Mouse (Mus musculus) midbrain, embryonic 11.5 days (tissue): Measurements from ENCODE around the gene Esr1. TPM values are rescaled to one million over a fixed set of nuclear protein-coding genes. Genes with fewer than 3 reads are reported as not detected.

Experiments used
- ATAC-seq: fragments of 200-750 bp; cut with Nextera tagmentation; 2 replicates; pipeline ENCODE4 v1.8.0; 2017; ENCODE audit warnings: moderate TSS enrichment, moderate library complexity; ENCODE audit not compliant: low FRiP score
- DNase-seq: peaks from one replicate; pipeline ENCODE4 v3.0.0; 2015; ENCODE audit warnings: low spot score; ENCODE audit errors: missing footprints
- H3K27ac ChIP-seq: fragments of 300-500 bp; sonication (generic); 2 replicates; pipeline ENCODE4 v1.5.1; 2014; ENCODE audit warnings: low read depth, low read length
- H3K27me3 ChIP-seq: fragments of 300-500 bp; sonication (generic); 2 replicates; pipeline ENCODE4 v1.6.1; 2014; ENCODE audit warnings: mild to moderate bottlenecking, low read length, moderate library complexity, mixed read lengths; ENCODE audit not compliant: control insufficient read depth, insufficient read depth
- H3K36me3 ChIP-seq: fragments of 300-500 bp; sonication (generic); 2 replicates; pipeline ENCODE4 v1.6.1; 2014; ENCODE audit warnings: mild to moderate bottlenecking, low read length, moderate library complexity, mixed read lengths; ENCODE audit not compliant: control insufficient read depth, insufficient read depth
- H3K4me1 ChIP-seq: fragments of 300-500 bp; sonication (generic); 2 replicates; pipeline ENCODE4 v1.6.1; 2014; ENCODE audit warnings: low read length; ENCODE audit not compliant: control insufficient read depth, insufficient read depth
- H3K4me2 ChIP-seq: fragments of 300-500 bp; sonication (generic); 2 replicates; pipeline ENCODE4 v1.6.1; 2014; ENCODE audit warnings: mild to moderate bottlenecking, moderate library complexity
- H3K4me3 ChIP-seq: fragments of 300-500 bp; sonication (generic); 2 replicates; pipeline ENCODE4 v1.5.1; 2014; ENCODE audit warnings: low read depth, low read length
- H3K9ac ChIP-seq: fragments of 300-500 bp; sonication (generic); 2 replicates; pipeline ENCODE4 v1.6.1; 2014; ENCODE audit warnings: low read length
- H3K9me3 ChIP-seq: fragments of 300-500 bp; sonication (generic); 2 replicates; pipeline ENCODE4 v1.6.1; 2016; ENCODE audit warnings: low read length; ENCODE audit not compliant: control insufficient read depth
- WGBS: fragments of 180-500 bp; shearing (Covaris S2); extraction: QIAGEN DNeasy Blood & Tissue Kit; methylation state at CpG from one replicate; pipeline ENCODE4 v1.1.7; 2014; 5-methylcytosine and 5-hydroxymethylcytosine counted together
- polyA plus RNA-seq: library from polyadenylated mRNA; unstranded; fragments of >200 nt; fragmentation: Nextera tagmentation; extraction: Ambion mirVana; gene quantifications from 2 replicates; pipeline ENCODE4 v1.2.1, GENCODE M21; 2014

Gene Esr1
- polyA plus RNA-seq, 1 experiment from 2014 or later: 0.12 TPM

GRCm38 (mm10) chr10:4798268-4798808 is 186.9 kb downstream of the Esr1 start:
- Histone ChIP-seq H3K27me3 (no peaks in the 10 kb centered on the region), H3K9ac (no peak overlapping the region), H3K4me1 (no peaks in the 10 kb centered on the region), H3K27ac (no peak overlapping the region), H3K9me3 (no peaks in the 10 kb centered on the region), H3K4me3 (no peak overlapping the region), H3K4me2 (no peak overlapping the region), H3K36me3 (no peaks in the 10 kb centered on the region)
- 74% methylated on average over 3 of the region's 3 CpGs for WGBS
- DNase-seq (peak; percentile 62), ATAC-seq (no peak)

DNA sequence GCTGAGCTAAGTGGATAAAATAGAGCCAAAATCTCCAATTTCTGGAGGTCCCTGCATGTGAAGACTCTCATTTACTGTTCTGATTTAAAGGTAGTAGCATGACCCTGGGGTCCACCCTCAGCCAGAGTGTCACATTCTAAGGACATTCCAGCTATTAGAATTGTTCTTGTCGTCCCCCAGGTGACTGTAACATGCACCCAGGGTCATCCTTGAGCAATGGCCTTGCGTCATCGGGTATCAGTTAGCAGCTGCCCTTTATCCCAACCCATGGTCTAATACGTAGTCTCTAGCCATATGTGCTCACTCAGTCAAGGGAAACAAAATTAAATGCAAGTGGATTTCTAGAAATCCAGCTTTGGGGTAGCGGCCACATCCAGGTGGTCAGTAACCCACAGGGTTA is 213.0 kb downstream of the Esr1 start:
- no peaks in the 10 kb centered on the region for H3K36me3 ChIP-seq
- no peaks in the 10 kb centered on the region for H3K4me1 ChIP-seq
- no peak overlapping the region for H3K4me3 ChIP-seq
- no peak overlapping the region for H3K9ac ChIP-seq
- H3K27ac ChIP-seq: no peak overlapping the region
- no peaks in the 10 kb centered on the region for H3K27me3 ChIP-seq
- ATAC-seq (no peak), DNase-seq (no peak)
- no peak overlapping the region for H3K4me2 ChIP-seq
- 88% methylated on average over 5 of the region's 5 CpGs for WGBS
- H3K9me3 ChIP-seq: no peaks in the 10 kb centered on the region

GRCm38 (mm10) chr10:4830592-4830991 is 219.2 kb downstream of the Esr1 start:
- no peak overlapping the region for H3K9ac ChIP-seq
- H3K27ac ChIP-seq: no peak overlapping the region
- H3K4me1 ChIP-seq: no peaks in the 10 kb centered on the region
- no peaks in the 10 kb centered on the region for H3K27me3 ChIP-seq
- ATAC-seq (no peak), DNase-seq (peak; percentile 62)
- H3K36me3 ChIP-seq: no peaks in the 10 kb centered on the region
- H3K4me2 ChIP-seq: no peak overlapping the region
- 85% methylated on average over 6 of the region's 6 CpGs for WGBS
- no peaks in the 10 kb centered on the region for H3K9me3 ChIP-seq
- H3K4me3 ChIP-seq: no peak overlapping the region

GRCm38 (mm10) chr10:4838099-4838498 is 226.7 kb downstream of the Esr1 start:
- DNase-seq: no peak

DNA sequence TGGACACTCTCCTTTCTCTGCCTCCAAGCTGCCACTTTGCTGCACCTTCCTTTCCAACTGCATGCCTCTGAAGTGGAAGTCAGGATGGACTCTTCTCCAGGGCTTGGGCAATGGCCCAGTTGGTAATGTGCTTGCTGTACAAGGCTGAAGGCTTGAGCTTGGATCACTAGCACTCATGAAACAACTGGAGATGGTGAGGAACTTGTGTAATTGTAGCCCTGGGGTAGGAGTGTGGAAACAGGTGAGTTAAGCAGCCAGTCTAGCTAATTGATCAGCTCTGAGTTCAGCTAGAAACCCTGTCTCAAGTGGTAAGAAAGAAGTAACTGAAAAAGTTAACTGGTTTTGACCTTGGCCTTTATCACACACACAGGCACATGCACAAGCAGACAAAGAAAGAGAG is 229.6 kb downstream of the Esr1 start:
- Histone ChIP-seq H3K9me3 (no peaks in the 10 kb centered on the region), H3K4me1 (no peaks in the 10 kb centered on the region), H3K4me3 (no peak overlapping the region), H3K27me3 (no peaks in the 10 kb centered on the region), H3K9ac (no peak overlapping the region), H3K36me3 (no peaks in the 10 kb centered on the region), H3K27ac (no peak overlapping the region), H3K4me2 (no peak overlapping the region)
- ATAC-seq (no peak), DNase-seq (no peak)

More at GRCm38 (mm10) chr10:4838099-4838498, 226.7 kb downstream of the Esr1 start:
- Histone ChIP-seq H3K27ac (no peak overlapping the region), H3K4me3 (no peak overlapping the region), H3K27me3 (no peaks in the 10 kb centered on the region), H3K9me3 (no peaks in the 10 kb centered on the region), H3K9ac (no peak overlapping the region), H3K4me2 (no peak overlapping the region), H3K4me1 (no peaks in the 10 kb centered on the region), H3K36me3 (no peaks in the 10 kb centered on the region)
- no peak for ATAC-seq
- WGBS: 94% methylated on average over 4 of the region's 4 CpGs

- H3K4me3 ChIP-seq: no peak overlapping the region
- H3K36me3 ChIP-seq: no peaks in the 10 kb centered on the region
- H3K27ac ChIP-seq: no peak overlapping the region
- no peak for DNase-seq
- no peaks in the 10 kb centered on the region for H3K4me1 ChIP-seq
- ATAC-seq: peak; percentile 44; the same call in 1 of the 2 replicates
- H3K9me3 ChIP-seq: no peaks in the 10 kb centered on the region
- no peak overlapping the region for H3K4me2 ChIP-seq
- no peaks in the 10 kb centered on the region for H3K27me3 ChIP-seq
- 90% methylated on average over 2 of the region's 2 CpGs for WGBS
- H3K9ac ChIP-seq: no peak overlapping the region
Observed at GRCm38 (mm10) chr10:4847523-4847922, 236.1 kb downstream of the Esr1 start.

- no peak overlapping the region for H3K4me2 ChIP-seq
- H3K36me3 ChIP-seq: no peaks in the 10 kb centered on the region
- no peak overlapping the region for H3K9ac ChIP-seq
- no peak overlapping the region for H3K4me3 ChIP-seq
- no peak for ATAC-seq
- H3K27ac ChIP-seq: no peak overlapping the region
- 89% methylated on average over 3 of the region's 3 CpGs for WGBS
- no peaks in the 10 kb centered on the region for H3K9me3 ChIP-seq
- no peaks in the 10 kb centered on the region for H3K4me1 ChIP-seq
- DNase-seq: no peak
- no peaks in the 10 kb centered on the region for H3K27me3 ChIP-seq
Observed at GRCm38 (mm10) chr10:4849881-4850280, 238.5 kb downstream of the Esr1 start.

GRCm38 (mm10) chr10:4875076-4875737 is 263.8 kb downstream of the Esr1 start:
- Histone ChIP-seq H3K4me3 (no peak overlapping the region), H3K9me3 (no peaks in the 10 kb centered on the region), H3K27ac (no peak overlapping the region), H3K9ac (no peak overlapping the region), H3K4me1 (no peaks in the 10 kb centered on the region; the same call in 1 of the 2 replicates), H3K4me2 (no peak overlapping the region), H3K27me3 (no peaks in the 10 kb centered on the region), H3K36me3 (no peaks in the 10 kb centered on the region)
- 21% methylated on average over 8 of the region's 8 CpGs for WGBS
- ATAC-seq (peak; percentile 83), DNase-seq (no peak)

GRCm38 (mm10) chr10:4881391-4881790 is 270.0 kb downstream of the Esr1 start:
- Histone ChIP-seq H3K9ac (no peak overlapping the region), H3K27ac (no peak overlapping the region), H3K4me1 (no peaks in the 10 kb centered on the region), H3K4me2 (no peak overlapping the region), H3K4me3 (no peak overlapping the region), H3K27me3 (no peaks in the 10 kb centered on the region), H3K36me3 (no peaks in the 10 kb centered on the region), H3K9me3 (no peaks in the 10 kb centered on the region)
- WGBS: 80% methylated on average over 1 of the region's 1 CpGs
- ATAC-seq (no peak), DNase-seq (no peak)
